Mouse (Mus musculus) testis, postnatal 10 days (tissue): Measurements from ENCODE around the gene Tspan18.

Experiments used
- DNase-seq: peaks from one replicate; pipeline ENCODE4 v3.0.0; 2021; ENCODE audit warnings: low spot score

The Tspan18 gene

DNA sequence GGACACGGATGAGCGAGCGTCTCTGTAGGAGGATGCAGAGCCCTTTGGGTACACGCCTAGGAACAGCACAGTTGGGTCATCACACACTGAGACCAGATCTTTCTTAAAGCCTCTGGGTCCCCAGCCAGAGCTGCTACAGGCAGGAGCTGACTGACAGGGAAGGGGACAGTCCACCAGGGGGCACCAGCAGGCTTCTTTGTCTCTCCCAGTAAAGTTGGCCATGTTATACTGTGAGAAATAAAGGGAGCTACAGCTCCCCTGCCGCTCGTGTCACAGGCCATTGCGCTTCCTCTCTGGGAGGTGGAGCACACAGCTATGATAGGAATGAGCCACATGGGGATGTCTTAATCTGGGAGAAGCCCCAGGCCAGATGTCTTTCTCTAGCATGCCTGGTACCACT, 117.3 kb downstream of the Tspan18 start:
- peak; percentile 95 for DNase-seq

DNA sequence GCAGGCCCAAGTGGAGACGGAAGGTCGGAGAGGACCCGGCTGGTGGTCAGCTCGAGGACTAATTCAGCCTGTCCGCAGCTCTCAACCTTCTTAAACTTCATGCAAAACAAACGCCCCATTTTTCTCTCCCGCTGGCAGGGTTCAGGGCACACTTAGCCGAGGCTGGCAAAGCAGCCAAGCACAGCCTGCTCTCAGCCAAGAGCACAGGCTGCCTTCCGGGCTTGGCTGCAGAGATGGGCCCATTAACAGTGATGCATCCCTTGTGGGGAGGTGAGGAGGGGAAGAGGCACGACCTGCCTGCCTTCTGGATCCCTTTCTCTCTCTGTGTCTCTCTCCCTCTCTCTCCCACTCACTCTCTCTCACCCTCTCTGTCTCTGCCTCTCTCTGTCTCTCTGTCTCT, 118.5 kb downstream of the Tspan18 start:
- DNase-seq, result no peak

DNA sequence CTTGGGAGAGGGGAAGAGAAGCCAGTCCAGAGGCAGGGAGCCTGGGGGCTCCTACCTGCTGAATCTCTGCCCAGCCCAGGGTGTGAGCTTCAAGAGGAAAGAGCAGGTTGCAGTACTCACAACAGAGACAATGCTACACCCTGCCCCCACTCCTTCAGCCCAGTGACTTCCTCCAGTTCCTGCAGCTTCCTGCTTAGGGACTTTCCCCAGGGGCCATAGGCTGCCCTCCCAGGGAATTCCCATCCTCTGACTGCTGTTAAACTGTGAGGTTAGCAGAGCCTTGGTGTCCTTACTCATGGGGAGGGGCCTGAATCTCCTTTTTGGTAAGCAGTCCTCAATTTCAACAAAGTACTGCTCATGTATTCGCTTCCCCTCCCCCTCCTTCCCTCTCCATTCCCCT, 120.1 kb downstream of the Tspan18 start:
- DNase-seq, result no peak

DNA sequence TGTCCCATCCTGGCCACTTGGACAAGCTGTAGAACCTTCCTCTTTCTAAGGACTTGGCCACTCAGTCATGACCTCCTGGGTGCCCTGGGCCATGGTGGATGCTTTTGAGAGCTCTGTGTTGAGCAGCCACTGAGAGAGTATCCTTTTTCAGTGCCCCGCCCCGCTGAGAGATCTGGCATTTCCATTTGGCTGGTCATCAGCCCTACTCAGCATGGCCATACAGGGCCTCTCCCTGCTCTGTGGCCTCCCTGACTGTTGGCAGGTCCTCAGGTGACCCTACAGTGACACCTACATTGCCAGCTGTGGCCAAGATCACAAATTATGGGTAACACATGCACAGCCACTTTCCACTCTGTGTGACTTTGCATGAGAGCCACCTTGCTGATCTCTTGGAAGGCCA, 121.4 kb downstream of the Tspan18 start:
- no peak for DNase-seq

DNA sequence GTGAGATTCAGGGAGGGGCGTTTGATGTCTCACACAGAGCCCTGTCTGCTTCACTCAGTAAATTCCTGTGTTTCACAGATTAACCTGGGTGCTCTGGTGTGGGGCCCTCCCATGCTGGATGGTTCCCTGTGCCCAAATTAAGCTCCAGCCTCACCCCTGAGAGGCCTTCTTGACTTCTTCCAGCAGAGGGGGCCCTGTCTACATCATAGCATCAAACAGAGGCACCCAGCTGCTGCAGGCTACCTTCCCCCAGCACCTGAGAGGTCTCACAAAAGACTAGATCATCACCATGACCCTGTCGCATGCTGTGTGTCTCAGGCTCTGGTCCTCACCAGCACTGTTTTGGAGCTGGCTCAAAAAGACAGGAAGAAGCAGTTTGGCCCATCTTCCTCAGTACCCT, 121.9 kb downstream of the Tspan18 start:
- no peak for DNase-seq

DNA sequence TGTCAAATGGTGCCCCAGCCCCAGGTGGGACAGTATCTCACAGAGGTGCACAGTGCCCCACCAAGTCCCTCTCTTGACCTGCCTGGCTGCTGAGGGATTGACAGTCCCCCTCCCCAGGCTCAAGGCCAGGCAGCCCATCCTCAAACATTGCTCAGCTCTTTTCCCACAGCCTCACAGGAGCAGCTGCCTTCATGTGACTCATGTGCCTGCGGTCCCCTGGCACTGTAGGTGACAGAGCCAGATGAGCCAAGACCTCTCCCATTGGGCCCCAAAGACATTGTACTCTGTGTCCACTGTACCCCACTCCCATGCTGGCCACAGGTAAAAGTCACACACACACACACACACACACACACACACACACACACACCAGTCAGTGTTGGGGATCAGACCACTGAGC, 128.2 kb downstream of the Tspan18 start:
- DNase-seq, result no peak

DNA sequence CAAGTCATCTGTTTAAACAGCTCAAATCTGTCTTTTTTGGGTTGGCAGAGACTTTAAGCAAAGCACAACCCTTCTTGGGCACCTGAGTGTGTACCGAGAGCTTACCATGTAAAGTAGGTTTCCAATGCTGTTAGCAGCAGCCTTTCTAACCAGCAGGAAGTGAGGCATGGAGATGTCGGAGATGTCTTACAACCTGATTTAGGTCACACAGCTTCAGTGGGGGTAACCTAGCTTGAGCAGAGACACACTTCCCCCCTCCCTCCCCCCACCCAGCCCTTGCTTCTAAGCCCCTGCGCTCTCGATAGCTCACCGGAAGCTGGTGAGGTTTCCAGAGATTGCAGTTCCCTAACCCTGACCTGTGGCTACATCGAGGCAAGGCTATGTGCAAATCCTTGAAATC, 129.7 kb downstream of the Tspan18 start:
- DNase-seq, result no peak

DNA sequence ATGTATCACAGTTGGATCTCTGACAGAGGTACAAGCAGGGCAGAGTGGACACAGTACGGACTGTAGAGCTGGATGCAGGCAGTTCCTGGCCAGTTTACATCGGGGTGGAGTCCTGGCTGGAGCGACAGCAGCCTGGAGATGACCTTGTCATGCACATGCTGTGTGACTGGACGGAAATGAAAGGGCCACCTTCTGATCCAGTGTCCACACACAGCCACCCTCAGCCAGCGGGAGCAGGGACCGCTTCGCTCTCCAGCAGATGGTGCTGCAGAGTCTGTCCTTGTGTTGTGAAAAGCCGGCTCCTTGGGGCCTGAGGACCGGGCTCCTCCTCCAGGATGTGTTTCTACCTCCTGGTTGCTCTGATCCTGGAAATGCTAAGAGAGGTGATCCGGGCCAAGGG, 130.6 kb downstream of the Tspan18 start:
- peak; percentile 84 for DNase-seq

DNA sequence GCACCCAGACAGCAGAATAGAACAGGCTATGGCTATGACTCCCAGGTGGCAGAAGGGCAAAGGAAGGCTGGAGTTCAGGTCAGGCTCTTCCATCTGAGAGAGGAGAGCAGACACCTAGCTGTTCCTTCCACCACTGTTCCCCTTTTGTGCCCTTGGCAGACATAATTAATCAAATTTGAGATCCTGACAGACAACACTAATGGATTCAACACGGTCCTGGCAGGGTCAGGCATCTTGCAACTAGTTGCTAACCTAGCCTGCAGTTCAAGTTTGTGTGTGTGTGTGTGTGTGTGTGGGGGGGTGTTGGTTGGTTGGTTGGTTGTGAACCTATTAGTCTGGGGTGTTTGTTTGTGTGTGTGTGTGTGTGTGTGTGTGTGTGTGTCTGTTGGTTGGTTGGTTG, 131.5 kb downstream of the Tspan18 start:
- no peak for DNase-seq

DNA sequence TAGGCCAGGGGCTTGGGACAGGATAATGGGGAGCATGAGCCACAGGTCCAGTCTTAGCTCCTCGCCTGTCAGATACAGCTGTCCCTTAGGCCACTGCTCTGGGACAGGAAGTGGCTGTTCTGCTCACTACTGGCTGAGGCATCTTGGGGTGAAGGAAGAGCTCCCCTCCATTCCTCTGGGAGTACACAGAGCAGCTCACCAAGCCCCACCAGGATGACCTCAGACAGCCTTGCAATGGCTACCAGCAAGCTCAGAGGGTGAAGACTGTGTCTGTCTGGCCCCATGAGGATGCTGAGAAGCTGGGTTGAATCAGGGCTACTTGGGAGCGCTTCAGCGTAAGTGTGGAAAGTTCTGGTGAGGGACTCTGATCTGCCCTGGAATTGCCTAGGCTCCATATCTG, 132.3 kb downstream of the Tspan18 start:
- DNase-seq, result no peak

DNA sequence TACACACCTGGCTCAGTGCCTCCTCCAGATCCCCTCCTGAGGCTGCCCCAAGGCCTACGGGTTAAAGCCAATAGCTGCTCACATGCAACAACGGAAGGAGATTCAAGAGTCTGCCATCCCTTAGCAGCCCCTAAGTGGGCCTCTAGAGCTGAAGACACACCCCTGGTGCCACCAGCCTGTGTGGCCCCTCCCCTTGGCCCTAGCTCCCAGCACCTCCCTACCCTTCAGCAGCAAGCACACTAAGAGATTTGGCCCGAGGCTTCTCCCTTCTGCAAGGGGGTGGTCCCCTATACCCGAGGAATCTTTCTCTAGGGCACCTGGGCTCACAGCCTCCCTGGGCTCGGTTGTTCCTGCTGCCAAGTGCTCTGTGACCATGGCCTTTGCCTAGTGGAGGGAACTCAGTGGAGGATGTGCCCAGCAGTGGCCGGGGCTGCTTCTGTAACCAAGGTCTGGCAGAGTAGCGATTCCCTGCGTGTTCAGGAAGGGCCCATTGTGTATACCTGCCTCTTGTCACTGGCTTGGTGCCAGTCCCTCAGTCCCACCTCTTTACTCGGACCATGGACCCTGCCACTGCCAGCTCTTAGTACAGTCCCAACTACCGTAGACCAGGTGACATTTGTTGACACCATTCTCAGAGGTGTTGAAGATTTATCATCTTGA, 133.5 kb downstream of the Tspan18 start:
- DNase-seq, result no peak

DNA sequence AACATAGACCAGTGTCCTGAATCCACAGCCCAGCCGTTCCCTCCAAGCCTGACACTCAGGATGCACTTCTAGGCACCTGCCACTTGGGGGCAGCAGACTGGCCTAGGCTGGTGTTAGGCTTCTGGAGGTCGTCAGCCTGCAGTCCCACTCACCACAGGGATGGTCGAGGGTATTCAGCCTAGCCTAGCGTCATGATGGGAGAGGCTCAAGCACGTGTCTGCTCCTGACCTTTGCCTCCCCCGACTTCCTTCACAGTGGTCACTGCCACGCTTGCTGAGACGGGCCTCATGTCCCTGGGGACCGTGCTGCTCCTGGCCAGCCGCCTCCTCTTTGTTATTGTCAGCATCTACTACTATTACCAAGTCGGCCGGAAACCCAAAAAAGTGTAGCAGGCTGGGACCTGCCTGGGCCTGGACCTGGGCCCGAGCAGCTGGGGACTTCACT, 134.8 kb downstream of the Tspan18 start:
- DNase-seq, result peak; percentile 78

DNA sequence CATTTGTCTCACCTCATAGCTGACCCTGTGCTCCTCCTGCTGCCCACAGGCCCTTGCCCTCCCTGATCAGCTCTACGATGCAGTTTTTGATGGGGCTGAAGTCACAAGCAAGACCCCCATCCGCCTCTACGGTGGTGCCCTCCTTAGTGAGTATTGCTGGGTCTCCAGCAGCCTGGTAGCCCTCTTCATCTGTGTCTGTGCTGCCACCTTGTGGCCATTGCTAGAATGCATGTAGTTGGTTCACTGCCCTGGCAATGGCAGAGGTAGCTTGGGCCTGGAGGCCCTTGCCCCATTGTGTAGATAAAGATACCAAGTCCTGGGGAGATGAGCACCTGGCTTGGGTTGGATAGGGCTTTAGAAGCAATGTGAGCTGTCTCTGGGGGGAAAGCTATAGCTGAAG, 135.5 kb downstream of the Tspan18 start:
- DNase-seq, result peak; percentile 97

DNA sequence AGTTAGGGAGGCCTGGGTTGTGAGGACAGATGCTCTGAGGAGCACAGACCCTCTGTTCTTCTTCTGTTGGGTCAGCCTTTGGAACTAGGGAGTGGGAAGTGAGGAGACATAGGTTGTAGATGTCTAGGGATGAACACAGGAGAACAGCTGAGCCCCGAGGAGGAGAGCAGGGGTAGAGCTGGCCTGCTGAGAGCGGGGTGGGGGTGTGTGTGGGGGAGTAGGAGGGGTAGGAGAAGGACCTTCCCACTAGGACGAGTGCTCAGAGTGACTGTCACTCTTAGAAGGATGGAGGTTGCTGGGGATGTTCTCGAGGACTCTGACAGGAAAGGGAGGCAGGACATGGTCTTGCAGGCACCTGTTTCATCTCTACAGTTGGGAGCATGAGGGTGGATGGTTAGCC, 140.5 kb downstream of the Tspan18 start:
- no peak for DNase-seq

DNA sequence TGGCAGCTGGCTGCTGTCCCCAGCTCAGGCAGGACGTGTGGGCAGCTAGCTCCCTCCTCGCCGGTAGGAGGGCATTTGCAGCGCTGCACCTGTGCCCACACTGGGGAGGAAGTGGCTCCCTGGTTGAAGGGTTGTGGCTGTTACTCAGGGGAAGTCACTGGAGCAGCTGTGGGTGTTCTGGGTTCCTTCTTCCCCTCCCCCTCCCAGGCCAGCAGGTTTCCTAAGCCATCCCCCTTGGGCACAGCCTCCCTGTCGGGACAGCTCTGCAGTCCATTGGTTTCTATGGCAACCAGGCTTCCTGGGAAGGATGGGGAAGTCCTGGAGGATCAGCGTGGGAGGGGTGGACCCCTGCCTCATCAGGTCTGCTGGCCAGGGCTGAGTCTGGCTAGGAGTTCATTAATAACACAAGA, 141.6 kb downstream of the Tspan18 start:
- DNase-seq, result no peak

DNA sequence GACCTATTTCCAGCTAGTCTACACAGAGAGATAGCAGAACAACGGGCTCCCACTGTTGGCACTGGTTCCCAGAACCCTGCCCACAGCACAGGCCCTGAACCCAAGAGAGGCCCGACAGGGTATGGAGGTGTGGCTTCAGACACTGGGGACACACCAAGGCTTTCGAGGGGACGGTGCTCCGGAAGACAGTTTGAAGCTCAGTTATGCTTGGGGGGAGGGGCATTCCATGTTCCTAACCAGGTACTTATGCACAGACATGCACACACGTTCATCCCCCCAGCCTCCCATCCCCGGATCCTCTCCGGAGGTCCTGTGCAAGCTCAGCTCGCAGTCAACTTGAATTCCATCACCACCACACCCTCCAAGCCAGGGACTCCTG, 142.1 kb downstream of the Tspan18 start:
- DNase-seq, result no peak

DNA sequence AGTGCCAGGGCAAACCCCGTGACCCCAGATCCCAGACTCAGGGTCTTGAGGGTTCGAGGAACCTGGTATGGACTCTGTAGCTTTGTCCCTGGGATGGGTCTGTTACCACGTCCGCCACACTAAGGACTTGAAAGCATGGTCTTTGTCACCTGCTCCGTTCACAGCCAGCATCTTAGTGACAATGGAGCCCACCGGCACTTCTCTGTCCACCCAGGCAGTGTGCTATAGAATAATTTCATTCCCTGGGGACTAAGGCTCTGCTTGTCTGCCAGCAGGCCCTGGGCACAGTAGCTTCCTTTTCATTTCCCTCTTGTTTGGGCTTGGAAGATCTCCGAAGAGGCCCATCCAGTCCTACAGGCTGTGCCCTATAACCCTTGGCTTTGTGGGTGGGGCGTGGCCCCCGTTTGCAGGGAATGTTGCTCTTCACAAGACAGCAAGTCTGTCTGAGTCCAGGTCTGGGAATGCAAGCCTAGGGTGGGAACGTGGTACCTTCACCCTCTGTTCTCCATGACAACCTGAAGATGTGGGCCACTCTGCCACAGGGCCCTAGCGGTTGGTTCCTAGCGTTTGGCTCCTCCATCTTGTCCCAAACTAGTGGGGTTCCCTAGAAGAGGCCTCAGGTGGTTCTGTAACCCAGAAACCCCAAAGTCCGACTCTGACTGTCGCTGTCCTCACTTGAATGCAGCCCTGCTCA, 142.7 kb downstream of the Tspan18 start:
- no peak for DNase-seq

DNA sequence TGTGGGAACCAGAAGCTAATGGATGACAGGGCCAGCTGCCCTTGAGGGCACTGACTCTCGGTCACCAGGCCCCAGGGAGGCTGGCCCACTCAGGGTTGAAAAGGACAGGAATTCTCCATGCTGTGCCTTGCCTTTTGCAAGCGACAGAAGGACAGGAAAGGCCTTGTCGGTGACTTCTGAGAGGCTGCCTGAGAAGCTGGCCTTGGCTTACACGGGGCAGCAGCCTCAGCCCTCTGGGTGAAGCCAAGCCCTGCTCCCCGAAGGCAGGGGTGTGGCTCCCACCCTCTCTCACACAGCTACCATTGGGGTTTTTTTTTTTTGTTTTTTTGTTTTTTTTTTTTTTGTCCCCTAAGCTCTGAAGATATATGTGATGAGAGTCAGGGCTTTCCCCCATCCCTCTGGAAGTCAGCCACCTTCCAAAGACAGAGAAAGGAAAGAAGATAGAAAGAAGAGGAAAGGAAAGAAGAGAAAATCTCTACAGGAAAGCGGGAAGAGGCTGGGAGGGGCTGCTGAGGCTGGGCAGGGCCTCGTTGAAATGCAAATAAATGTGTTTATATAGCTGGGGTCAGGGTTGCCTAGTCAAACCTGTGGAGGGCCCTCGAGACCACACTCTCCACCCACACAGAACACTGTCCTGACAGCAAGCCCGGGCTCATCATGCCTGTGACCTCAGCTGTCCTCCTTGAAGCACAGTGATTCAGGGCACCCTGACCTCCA, 143.4 kb downstream of the Tspan18 start:
- no peak for DNase-seq

DNA sequence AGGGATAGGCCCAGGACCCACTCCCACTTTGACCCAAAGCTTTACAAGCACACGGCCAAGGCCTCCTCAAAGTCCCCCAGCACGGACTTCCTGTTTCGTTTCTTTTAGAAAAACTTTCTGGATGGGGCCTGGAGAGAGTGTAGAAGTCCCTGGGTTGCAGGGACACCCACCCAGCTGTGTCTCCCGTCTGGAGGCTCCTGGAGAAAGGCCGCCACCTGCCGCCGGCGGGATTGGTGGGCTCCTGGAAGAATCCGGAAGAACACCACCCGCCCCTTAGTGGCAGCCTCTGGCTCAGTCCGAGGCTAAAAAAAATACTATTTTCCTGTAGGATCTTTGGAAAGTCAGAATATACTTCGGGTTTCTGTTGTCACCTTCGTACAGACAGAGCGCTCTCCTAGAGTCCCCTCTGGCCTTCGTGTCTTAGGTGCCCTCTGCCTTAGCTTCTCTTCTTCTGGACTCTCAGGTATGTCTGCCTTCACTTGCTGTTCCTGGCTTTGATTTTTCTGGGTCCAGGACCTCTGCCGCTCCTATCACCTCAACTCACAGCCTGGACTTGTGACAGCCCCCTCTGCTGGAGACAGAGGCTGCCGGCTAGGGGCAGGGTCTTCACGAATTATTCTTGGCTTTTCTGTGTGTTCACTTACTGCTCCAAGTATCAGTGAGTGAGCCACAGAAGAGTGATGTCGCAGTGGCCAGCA, 145.4 kb downstream of the Tspan18 start:
- peak; percentile 68 for DNase-seq

DNA sequence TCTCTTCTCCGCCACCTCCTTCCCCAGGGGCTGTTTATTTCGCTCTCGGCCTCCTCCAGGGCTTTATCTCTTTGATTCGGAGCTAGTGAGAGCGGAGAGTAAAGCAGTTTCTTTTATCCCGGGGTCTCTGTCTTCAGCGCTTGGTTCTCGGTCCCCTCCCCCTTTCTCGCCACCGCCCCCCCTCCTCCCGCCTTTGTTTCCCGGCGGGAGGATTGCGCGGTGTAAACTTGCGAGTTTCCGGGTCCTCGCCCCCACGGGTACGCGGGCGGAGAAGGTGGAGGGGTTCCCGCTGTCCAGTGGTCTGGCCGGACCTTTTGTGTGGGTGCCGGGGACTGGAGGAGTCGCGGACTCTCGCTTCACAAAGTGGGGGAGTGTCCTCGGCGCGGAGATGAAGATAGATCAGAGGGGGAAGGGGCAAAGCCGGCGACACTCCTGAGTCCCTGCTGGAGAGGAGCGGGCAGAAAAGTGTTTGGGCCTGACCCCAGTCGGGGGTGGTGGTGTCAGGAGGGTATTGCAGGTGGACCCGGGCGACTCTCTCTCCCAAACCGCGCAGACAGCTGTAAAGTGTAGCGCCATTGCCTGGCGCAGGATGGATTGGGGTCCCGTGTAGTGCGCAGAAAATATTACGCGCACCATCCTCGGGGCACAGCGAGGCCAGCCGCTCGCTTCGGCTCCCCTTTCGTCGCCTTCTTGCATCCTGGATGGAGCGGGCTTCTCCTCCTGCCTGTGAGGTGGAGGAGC, 146.1 kb downstream of the Tspan18 start:
- peak; percentile 57 for DNase-seq

DNA sequence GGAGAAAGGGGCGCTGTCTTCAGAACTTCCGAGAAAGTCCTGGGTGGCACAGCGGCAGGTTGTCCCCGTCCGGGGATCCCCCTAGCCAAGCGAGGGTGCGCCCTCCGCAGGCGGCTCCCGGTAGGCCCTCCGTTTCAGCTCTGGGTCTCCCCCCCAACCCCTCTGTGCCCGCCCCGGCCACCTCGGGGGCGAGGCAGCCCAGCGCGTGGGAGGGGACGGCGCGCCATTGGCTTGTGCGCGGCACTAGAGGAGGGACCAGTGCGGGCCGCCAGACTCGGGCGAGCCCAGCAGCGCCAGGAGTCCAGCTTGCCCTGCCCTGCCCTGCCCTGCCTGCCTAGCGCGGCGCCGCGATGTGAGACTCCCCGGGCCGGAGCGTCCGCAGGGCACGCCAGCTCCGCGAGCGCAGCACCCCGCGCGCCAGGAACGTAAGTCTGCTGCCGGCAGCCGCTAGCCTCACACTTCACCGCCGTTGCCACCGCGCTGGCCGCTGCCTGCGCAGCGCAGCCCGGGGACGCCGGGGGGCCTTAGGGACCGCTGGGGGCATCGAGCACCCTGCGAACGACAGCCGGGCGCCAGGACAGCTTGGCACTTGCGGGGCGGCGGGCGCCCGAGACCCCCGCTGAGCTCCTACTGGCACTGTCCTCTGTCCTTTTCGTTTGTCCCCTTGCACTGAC, 146.8 kb downstream of the Tspan18 start, which contains the start of gene Trp53i11:
Trp53i11 (plus strand) TSS at position 226 of the 674 bp plus-strand sequence.
- peak; percentile 91 for DNase-seq
